Mouse (Mus musculus): Measurements from ENCODE around the gene Lrig2.

- TF ChIP-seq CTCF (IDR thresholded peaks at IDR 0.05; ENCODE audit: low read depth) = no peak
- no peak for TF ChIP-seq EP300 (IDR thresholded peaks at IDR 0.05; ENCODE audit: low read depth)
Measured at GRCm38 (mm10) chr3:104500881-104501280, 10.8 kb downstream of the Lrig2 start.

Data from liver, postnatal 0 days (tissue).